Mouse (Mus musculus) megakaryocyte-erythroid progenitor cell, adult 5-6 weeks (primary cell): ENCODE measurements around the gene Nckipsd. TPM values are rescaled to one million over a fixed set of nuclear protein-coding genes. Genes with fewer than 3 reads are reported as not detected.

Experiments
- ATAC-seq: replicated peaks from 2 replicates; pipeline ENCODE4 v1.8.0; 2016; ENCODE audit warnings: mild to moderate bottlenecking, inconsistent platforms; ENCODE audit not compliant: severe bottlenecking, poor library complexity, low FRiP score, low TSS enrichment
- total RNA-seq, 2 experiments: library from RNA; stranded (forward) in 1 of 2; stranded (reverse) in 1 of 2; fragments of 200-1000, 215-1000 nt in 1 of 2; fragments of >200 nt in 1 of 2; fragmentation: Nextera tagmentation in 1 of 2; gene quantifications; 2 replicates each; pipeline ENCODE4 v1.2.3; 2014 to 2017

Gene Nckipsd
- total RNA-seq, 2 experiments from 2014 or later: 2.3 to 12.2 TPM

DNA sequence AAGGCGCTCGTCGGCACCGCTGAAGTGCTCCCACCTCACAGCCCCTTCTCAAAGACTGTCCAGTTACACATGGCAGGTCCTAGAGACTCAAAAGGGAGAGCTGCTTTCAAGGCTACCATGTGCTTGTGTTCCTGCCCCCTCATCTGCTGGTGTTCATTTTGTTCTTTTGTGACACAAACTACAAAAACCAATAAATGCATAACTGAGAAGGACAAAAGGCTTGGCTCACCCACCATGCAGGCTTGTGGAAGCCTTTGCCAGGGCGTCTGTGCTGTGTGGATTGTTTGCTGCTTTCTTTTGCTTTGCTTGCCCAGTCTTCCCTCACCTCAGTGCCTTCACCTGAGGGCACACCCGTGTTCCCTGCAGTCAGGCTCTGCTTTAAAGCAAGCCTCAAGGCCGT, 10.7 kb upstream of the Nckipsd start:
- no peak for ATAC-seq

DNA sequence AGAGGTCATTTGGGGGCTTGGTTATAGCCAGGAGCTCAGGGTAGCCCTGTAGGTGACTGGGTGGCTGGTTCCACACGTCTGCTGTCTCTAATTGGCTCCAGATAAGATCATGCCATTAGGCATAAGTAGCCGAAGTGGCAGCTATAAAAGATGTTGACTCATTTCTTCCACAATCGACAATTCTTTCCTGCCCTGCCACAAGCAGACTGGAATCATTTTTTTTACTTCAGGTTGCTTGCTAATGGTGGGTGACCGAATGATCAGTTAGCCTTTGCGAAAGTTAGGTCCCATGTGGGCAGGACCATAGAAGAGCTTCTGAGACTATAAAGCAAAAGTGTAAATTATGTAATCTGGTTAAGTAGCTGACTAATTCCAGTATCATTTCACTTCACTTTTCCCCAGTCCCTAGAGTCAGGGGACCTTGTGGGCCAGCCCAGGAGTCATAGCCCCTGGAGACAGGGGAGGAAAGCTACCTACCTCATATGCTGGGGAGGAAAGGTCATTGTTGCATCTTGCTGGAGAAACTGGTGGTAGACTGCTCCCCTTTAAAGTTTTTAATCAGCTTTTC, 9.6 kb upstream of the Nckipsd start:
- no peak for ATAC-seq

DNA sequence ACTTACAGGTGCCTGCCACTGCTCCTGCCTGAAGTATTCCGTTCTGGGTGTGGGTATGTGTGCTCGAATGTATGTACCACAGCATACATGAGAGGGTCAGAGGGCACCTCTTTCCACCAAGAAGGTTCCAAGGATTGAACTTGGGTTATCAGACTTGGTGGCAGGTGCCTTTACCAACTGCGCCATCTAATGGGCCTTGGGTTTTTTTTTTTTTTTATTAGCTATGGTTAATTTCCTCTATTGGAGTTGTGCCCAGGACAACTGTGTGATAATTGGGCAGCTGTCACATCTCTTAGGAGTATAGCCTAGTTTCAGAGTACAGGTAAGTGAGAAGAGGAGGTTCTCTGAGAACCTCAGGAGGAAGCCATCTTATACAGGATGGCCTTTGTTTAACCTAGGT, 8.6 kb upstream of the Nckipsd start:
- no peak for ATAC-seq

DNA sequence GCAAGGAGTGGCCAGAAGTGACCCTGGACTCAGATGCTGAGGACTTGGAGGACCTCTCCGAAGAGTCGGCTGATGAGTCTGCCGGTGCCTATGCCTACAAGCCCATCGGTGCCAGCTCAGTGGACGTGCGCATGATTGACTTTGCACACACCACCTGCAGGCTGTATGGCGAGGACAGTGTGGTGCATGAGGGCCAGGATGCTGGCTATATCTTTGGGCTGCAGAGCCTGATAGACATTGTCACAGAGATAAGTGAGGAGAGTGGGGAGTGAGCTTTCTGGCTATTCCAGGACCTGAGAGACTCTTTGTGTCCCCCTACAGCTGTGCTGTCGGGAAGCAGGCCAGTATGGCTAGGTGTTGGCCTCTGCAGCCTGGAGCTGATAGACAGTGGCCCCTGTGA, 2.4 kb upstream of the Nckipsd start:
- ATAC-seq: peak; percentile 75

DNA sequence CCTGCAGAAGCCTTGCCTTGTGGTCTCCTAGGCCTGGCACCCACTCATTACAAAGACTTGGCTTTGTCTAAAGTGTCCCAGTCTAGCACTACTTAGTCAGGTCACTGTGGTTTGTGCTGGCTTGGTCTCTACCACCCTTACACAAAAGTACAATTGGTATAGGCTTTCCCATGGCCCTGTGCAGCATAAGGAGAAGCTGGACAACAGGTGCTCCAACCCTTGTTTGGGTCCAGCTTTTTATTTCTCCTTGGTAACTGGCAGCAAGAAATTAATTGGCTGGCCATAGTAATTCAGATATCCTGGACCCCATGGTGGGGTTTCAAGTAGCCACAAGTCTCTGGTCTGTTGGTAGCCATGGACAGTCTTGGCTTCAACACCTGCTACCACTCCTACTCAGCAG, 1.8 kb upstream of the Nckipsd start:
- ATAC-seq: no peak

DNA sequence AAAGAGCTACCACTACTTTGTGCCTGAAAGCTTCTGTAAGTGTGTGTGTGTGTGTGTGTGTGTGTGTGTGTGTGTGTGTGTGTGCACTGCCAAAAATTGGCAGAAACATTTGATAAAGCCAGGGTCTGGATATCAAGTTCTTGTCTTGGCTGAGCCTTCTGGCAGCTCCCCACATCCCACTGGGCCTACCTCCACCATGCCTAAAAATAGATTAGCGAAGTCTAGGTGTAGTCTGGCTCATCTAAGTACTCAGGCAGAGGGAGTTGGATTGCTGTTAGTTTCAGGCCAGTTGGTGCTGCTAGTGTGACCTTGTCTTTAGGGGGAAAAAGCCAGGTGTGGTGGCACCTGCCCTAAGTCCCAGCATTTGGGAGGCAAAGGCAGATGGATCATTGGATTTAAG, 1.3 kb upstream of the Nckipsd start:
- ATAC-seq: peak; percentile 53

DNA sequence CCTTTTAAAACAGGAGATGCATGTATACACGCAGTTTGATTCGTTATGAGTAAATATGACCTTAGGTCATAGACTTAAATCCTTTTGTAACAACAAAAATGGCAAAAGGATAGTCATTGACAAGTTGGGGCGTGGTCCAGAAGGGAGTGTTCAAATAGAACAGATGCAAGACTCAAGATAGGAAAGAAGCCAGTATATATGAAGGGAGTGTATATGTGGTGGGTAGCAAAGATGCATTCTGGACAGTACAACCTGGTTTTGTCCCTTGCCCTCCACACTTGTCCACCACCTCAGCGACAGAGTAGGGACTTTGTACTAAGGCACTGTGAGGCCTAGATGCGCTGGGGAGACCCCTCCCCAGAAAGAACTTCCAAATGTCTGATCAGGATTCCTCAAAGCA, 494 bp upstream of the Nckipsd start:
- peak; percentile 55 for ATAC-seq

DNA sequence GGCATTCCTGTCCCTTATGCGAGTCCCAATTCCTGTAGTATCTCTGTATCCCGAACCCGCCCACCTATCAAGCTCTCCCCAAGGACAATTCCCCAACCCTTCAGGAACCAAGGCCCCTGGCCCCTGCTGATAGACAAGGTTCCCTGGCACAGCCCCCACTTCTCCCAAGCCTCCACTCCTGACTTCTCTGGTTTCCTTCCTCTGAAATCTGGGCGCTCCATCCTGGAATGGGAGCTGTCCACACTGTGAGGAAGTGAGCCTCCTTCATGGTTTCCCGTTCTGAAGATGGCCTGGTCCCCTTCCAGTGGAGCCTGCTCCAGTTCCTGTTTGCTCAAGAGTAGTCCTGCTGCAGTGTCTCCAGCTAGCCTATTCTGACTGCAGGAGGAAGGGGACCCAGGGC, 1.0 kb downstream of the Nckipsd start:
- ATAC-seq: no peak

DNA sequence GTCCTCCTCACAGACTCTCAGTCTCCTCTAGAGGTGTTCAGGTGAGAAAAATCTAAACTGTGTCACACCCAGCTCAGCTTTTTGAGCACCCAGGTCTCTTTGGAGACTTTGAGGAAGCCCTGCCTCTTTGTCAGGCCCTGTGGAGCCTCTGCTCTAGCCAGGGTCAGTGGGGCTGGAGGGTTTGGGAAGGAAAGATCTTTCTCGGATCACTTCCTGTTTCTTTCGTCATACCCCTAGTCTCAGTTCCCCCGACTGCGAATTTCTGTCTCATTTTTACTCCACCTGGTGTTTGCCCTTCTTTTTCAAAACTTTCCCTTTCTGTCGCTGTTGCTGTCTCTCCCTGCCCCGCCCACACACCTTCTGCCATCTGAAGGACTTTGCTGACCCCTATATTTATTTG, 1.6 kb downstream of the Nckipsd start:
- ATAC-seq: no peak

DNA sequence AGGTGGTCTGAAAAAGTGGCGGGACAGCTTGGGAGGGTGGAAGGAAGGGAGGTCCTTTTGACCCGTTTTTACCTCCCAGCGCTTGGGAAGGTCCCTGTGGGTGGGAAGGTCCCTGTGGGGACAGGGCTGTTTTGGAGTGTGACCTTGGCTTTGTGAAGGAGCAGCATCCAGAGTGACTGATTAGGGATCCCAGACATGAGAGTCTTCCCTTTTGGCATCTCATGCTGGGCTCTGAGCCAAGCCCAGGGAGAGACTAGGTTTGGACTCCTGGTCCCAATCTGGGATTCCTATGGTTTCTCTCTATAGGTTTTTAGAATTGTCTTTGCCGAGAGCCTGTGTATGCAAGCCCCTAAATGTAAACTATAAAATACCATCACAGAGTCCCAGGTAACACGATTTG, 2.3 kb downstream of the Nckipsd start:
- ATAC-seq: no peak

DNA sequence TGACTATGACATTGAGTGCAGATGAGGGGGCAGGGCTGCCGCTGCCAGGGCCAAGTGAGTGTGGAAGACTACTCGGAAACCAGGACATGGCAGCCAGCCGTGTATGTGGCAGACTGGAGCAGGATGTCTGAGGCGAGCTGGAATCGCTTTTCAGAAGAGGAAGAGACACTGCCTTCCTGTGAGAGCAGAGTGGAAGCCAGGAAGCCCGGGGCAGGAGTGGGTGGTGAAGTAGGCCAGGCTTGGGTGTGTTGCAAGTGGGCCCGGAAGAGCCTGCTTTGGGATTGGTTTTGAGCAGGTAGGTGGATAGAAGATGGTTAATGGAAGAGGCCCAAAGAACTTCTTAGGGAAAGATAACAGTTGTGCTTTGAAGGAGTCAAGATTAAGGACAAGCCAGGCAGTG, 7.4 kb downstream of the Nckipsd start:
- ATAC-seq: no peak

DNA sequence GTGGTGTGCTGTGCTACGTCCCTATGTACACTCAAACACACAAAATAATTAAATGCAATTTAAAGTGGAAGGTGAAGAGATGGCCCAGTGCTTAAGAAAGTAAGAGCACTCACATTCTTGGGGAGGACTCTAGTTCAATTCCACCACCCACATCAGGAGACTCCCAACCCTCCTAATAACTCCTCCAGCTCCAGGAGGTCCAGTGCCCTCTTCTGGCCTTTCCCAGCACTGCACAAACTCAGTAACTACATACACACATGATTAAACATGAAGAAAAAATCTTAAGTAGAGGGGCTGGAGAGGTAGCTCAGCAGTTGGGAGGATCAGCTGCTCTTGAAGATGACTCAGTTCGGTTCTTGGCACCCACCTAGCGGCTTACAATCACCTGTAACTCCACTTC, 11.3 kb downstream of the Nckipsd start:
- peak; percentile 66 for ATAC-seq

DNA sequence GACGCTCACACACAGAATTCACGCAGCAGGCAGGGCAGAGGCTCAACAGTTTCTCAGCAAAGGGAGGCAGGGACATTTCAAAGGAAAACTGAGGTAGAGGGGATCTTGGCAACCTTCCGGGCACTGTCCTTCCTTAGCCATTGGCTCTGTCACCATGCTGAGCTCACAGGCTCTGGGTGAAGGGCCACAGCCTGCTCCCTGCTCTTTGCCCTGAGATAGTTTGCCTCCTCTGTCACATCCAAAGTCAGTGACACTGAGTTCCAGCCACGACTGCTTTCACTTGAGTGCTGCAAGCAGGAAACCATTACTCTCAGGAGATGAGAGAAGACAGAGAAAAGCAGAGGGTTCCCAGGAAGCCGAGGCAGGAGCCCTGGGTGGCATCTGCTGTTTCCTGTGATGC, 11.9 kb downstream of the Nckipsd start:
- no peak for ATAC-seq

DNA sequence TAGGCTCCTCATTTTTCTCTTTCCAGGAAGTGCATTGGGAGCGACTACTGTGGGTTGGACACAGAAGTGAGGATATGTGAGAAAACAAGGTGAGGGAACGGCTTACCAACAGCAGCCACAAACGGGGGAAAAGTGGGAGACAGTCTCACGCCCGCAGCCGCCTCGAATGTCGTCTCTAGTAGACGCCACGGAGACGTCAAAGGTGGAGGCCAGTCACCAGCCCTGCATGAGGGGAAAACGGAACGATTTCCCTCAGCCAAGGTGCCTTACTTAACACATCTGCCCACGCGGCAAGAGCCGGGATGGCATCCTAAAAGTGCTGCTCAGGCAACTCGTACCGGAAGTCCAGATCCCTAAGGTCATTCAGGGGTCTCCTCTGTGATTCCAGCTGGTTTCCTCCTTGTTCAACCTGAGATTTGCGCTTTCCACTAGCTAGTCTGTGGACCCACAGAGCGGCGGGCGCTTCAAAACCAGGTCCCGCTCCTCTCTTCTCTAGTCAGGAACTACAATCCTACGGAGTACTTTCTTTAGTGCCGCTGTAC, 16.0 kb downstream of the Nckipsd start:
- ATAC-seq: no peak

DNA sequence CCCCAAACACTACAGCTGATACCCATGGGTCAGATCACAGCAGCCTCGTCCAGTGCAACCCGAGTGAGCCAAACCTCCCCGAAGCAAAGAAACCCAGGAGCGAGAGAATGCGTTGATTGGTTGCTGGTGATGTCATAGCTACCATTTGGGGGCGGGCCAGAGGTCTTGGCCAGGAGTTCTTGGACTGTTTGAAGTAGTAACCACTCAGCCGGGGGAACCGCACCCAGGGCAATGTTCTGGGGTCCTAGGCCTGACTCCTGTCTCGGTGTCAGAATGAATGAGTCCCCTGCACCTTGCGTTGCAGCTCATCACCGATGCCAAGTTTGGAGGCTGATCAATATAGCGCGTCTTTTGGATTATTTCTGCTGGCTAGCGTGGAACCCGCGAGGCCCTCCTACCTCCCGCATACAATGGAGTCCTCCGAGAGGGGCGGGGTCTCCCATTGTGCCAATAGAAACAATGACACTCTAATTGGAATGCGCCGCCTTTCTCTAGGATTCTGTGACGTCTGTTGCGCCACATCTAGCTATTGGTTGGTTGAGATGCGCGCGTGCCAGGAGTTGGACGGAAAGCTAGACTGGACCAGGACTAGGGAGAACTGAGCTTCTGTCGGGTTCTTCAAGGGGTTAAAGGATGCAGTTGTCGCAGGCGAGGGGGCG, 16.7 kb downstream of the Nckipsd start:
- ATAC-seq: no peak

DNA sequence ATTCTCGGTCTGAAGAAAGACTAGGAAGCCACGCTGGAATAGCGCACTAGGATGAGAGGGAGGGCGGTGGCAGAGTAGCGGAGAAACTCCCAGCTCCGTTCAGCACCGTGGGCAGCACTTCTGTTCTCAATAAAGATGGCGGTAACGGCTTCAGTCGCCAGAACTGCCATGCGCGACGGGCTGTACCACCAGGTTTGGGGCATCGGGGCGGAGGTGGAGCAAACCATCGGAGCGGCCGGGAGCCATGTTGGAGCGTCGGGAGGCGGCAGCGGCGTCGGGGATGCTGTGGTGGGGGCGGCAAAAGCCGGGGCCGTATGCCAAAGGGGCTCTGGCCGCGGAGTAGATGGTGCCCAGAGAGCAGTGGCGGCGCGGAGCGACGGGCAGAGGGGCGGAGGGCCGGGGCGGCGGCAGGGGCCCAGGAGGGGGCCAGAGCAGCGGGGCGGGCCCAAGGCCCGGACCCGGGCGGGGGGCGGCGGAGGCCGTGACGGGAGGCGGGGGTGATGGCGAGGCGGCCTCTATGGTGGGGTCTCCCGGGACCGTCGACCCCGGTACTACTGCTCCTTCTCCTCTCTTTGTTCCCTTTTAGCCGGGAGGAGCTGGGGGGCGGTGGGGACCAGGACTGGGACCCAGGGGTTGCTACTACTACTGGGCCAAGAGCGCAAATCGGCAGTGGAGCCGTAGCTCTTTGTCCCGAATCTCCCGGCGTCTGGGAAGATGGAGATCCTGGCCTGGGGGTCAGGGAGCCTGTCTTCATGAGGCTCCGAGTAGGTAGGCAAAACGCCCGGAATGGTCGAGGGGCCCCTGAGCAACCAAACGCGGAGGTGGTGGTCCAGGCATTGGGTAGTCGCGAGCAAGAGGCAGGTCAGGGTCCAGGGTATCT, 17.9 kb downstream of the Nckipsd start, which contains the start of gene Celsr3:
TSS of gene Celsr3 (plus strand) at position 501 of the 880 bp plus-strand sequence.
- ATAC-seq: peak; percentile 64

DNA sequence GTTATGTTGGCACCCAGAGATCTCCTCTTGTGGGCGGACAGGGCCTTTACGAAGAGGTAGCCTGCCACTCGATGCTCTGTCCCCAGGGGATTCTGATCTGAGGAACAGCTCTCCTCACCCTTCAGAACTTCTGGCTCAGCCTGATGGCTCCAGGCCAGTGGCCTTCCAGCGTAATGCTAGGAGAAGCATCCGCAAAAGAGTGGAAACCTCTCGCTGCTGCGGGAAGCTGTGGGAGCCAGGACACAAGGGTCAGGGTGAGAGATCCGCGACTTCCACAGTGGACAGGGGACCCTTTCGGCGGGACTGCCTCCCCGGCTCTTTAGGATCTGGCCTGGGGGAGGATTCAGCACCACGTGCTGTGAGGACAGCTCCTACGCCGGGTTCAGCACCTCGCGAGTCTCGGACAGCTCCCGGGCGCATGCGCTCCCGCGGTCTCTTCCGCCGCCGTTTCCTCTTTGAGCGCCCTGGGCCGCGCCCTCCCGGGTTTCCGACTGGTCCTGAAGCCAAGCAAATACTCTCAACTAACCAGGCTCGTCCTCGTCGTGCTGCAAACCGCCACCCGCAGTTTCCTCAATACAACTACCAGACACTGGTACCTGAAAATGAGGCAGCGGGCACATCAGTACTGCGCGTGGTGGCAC, 18.7 kb downstream of the Nckipsd start:
- peak; percentile 47 for ATAC-seq

DNA sequence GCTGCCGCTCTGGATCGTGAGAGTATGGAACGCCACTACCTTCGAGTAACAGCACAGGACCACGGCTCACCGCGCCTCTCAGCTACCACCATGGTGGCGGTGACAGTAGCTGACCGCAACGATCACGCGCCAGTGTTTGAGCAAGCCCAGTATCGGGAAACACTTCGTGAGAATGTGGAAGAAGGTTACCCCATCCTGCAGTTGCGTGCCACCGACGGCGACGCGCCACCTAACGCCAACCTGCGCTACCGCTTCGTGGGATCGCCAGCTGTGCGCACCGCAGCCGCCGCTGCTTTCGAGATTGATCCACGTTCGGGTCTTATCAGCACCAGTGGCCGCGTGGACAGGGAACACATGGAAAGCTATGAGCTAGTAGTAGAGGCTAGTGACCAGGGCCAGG, 19.3 kb downstream of the Nckipsd start:
- ATAC-seq: peak; percentile 2; the same call in 1 of the 2 replicates

DNA sequence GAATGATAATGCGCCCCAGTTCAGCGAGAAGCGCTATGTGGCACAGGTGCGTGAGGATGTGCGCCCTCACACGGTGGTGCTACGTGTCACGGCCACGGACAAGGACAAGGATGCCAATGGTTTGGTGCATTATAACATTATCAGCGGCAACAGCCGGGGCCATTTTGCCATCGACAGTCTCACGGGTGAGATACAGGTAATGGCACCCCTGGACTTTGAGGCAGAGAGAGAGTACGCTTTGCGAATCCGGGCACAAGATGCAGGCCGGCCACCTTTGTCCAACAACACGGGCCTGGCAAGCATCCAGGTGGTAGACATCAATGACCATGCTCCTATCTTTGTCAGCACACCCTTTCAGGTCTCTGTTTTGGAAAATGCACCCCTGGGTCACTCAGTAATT, 19.7 kb downstream of the Nckipsd start:
- ATAC-seq: no peak

DNA sequence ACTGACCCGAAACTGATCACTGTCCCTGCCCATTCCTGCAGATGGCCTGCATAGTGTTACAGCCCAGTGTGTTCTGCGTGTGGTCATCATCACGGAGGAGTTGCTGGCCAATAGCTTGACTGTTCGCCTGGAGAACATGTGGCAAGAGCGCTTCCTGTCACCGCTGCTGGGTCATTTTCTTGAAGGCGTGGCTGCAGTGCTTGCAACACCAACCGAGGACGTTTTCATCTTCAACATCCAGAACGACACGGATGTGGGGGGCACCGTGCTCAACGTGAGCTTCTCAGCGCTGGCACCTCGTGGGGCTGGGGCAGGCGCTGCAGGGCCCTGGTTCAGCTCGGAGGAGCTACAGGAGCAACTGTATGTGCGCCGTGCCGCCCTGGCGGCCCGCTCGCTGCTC, 23.5 kb downstream of the Nckipsd start:
- 0 out of 2 replicates have a peak, but pooled peaks have one; percentile 5 for ATAC-seq
